Mouse (Mus musculus) heart, adult 8-10 months (tissue): ENCODE results near the gene Rtp2. TPM values are rescaled to one million over a fixed set of nuclear protein-coding genes. Genes with fewer than 3 reads are reported as not detected.

Source experiments
- DNase-seq: peaks from one replicate; pipeline ENCODE4 v3.0.0; 2022; ENCODE audit warnings: low spot score
- total RNA-seq, 4 experiments: library from RNA; stranded (reverse); gene quantifications; 2 replicates each; pipeline ENCODE4 v1.2.4; 2022

Gene Rtp2
- not detected for total RNA-seq

DNA sequence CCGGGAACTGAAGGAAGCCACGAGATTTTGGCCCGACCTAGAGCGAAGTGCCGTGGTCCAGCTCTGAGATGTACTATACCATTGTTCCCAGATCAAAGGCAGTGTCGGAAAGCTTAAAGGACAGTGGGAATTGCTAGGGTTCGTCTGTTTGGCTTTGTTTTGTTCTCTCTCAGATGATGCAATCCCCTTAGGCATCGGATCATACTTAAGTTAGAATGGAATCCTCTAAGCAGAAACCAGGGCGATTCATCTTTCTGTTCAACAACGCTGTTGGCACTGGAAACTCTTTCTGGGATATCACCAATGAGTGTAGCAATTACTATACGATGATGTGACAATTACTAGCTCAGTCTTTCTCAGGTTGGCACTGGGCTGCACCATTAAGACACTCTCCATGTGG, at the start of gene Rtp2:
Rtp2 (minus strand) TSS at position 101 of the 400 bp plus-strand sequence.
- no peak for DNase-seq

DNA sequence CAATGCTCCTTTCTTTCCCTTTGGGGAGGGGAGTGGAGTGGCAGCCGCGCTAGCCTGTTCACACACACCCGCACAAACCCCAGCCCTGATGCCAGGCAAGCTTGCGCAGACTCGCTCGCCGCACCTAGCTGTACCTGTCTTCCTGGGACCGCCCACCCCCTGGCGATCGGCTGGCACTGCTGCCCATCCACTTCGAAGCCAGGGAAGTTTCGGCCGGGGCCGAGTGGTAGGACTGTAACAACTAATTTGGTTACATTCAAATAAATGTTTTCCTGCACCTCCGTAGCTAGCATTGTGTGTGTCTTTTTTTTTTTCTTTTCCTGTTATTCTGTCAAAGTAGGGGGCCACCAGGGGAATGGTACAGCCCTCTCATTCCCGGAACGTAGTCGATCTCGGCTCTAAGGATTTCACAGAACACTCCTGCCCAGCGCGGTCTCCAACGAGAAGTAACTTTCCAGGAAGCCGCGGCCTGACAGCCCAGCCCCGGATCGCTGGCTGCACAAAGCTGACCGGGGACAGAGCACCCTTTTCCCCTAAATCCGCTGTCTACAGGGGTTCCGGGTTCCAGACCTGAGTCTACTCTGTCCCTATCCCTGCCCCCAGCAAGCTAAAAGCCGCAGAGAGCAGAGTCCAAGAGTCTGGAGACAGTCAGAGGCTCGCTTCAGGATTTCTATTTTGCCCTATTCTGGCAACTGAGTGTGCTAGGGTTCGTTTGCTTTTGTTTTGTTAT, 49.0 kb upstream of the Rtp2 start:
- peak; percentile 26 for DNase-seq

DNA sequence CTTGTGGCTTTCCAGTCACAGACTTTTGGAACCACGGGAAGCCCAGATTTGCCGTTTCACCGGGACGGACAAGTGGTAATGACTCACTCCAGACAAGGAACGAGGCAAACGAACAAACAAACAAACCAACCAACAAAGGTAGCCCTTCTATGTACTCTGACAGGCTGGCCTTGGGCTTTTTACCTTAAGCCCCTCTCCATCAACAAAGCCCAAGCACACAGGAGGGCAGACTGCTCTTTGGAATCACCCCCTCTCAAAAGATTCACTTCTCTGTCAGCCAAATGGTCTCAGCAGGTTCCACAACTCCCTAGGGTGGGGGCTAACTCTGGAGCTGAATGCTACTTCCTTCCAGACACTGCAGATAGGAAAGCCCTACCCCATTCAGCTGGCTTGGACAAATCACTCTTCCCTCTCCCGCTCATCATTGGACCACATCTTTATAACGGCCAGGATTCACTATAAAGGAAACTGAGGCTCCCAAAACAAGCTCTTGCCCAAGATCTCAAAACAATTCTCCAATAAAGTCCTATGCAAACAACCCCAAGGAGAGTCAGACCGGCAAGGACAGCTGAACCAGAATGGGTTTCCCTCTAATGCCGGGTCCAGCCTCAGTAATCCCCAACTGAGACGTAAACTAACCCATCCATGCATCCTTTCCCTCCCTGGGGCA, 48.1 kb upstream of the Rtp2 start:
- DNase-seq: peak; percentile 33

DNA sequence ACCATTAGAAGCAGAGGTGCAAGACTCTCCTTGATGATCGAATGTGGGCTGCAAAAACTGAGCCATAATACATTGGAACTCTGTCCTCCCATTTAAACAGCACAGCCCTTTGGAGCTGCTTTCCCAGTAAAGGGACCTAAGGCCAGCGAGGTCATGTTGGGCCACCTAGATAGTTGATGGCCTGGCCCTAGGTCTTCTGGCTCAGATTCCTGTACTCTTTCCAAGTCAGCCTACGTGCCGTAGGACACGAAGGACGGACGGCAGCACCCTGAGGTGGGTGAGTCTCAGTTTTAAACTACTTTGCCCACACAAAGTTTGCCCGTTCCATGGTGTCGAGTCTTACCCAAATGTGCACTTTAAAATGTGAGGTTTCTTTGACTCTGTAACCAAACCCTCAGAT, 47.3 kb upstream of the Rtp2 start:
- peak; percentile 70 for DNase-seq

DNA sequence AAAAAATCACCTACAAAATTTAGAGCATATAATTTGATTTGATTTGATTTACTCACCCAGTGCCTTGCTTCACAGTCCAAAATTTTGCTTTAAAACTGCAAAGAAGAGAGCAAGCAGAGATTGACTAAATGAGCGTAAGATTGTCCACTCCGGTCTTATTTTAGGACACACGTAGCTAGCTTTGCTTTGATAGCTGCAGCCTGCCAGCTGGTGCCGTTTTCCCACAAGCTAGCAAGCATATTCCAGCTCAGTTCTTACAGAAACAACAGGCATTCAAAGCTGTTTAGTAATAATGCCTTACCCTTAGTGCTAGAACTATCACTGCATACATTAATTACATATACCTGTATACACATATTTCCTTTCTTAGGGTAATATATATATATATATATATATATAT, 46.3 kb upstream of the Rtp2 start:
- no peak for DNase-seq

DNA sequence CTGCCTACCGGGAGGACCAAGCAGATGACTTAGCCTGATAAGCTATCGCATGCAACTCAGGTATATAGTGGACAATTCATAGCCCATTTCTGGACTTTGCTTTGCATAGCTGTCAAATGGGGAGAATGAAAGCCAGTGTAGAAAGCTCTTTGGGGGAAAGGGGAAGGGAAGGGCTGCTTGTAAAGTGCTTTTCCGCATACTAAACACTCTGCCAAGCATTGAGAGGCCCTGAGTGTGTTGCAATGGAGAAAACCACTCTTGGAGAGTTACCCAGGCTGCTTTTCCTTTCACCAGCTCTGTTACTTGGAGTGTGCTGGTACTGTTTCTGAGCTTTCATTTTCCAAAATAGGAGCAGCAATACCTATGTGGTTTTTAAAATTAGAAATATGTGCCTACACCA, 45.5 kb upstream of the Rtp2 start:
- no peak for DNase-seq

DNA sequence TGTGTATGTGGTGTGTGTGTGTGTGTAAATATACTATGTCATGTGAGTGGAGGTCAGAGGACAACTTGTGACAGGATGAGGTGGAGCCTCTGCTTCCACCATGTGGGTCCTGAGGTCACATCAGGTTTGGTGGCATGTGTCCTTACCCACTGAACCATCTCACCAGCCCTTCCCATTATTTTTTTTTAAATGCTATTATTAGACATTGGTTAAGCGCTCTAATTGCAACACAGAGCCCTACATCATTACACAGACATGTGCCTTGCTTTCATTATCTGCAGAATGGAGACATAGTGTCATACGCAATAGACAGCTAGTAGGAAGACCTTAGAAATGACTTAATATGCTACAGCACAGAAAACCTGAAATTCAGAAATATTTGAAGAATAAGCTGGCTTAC, 44.0 kb upstream of the Rtp2 start:
- DNase-seq: no peak

DNA sequence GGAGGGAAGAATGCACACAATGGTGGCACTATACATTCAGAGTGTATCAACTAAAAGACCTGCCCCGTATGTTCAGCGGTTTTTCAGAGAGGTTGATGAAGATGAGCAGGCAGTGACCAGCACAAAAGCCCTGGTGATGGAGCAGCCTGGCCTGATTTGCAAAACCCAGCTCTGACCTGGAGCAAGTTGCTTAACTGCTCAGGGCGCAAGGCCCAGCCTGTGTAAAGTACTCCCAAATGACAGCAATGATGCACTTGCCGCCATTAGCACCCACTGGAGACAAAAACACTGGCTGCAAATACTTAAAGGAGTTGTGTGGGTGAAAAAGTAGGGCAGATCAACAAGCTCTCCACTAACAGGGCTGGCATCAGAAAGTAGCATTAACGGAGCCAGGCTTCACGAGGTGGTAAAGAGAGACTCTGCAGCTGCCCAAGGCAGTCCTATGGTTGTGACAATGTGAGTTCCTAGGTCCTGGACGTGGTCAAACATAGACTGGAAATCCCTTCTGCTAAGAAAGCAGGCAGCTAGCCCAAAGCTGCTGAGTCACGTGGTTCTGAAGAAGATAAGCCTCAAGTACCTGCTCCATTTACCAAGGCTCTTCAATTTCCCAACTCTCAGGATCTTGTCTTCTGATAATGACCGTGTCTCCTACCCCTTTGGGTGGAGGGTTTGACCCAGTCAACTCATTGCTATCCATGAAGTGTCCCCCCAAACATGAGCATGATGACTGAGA, 41.6 kb upstream of the Rtp2 start:
- DNase-seq: no peak

DNA sequence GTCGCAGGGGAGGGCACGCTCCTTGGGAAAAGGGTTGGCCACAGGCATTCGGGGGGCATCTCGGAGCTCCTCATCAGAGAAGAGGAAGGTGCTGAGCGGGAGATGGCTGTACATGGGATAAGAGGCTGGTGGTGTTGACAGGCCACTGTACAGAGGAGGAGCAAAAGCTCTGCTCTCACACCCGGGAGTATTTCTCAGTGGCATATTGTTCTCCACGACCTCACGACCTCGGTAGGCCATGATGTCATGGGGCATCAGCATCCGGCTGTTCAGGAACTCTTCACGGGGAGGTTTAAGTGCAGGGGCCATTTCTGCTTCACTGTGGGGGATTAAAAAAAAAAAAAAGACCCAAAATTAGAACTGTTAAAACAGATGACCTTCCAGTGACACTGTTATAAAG, 40.7 kb upstream of the Rtp2 start:
- DNase-seq: no peak

DNA sequence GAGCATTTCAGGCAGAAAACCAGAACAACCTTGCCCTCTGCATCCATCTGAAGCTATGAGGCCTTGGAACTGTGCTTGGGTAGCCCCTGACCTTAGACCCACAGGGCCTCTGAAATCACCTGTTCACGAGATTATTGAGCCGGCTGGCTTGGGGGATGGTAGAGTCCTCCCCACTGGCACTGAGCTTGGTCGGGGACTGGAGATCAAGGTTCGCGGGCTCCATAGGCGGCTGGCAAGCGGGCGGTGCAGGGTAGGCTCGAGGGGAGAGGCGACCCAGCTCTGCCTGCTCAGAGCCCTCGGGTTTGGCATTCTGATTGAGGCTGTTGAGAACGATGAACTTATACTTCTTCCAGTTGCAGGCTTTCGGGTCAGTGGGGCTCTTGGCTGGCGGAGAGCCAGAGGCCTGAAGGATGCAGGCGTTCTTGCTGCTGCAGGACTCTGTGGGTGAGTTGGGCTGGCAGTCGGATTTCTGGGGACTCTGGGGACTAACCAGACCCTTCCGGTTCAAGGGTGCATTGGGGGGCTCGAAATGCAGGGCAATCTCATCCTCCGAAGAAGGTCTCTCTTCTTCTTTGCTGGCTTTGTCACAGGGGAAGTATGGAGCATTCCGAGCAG, 40.0 kb upstream of the Rtp2 start:
- DNase-seq: no peak

DNA sequence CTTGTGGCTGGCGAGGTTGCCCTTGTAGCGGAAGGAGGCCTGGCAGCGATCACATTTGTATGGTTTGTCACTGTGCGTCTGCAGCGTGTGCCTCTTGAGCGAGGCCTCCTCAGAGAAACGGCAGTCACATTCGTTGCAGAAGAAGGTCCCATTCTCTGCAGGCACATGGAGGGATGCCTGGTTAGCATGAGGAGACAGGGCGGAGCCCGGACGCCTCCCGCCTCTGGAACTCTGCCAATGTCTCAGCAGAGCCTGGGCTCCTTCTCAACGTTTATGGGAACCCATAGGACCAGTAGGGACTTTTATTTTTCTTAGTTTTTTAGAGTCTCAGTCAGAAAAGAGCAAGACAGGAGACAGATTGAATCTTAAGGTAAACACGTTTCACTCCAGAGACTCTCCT, 37.7 kb upstream of the Rtp2 start:
- DNase-seq: no peak

DNA sequence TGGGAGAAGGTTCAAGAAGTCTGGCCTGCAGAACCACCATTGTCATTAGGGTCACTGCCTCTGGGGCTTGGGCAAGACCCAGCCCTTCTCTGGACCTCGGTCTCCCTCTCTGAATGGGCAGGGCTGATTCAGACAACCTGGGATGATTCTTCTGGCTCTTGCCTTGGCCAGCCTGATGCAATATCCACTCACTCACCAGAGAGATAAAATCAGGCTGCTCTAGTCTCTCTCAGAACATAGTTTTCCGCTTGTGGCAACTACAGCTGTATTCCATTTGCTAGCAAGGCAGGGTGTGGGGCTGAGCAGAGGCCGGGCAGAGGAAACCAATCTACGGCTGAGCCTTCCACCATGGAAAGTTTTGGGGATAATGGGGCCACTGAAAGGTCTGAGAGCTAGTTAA, 36.7 kb upstream of the Rtp2 start:
- no peak for DNase-seq

DNA sequence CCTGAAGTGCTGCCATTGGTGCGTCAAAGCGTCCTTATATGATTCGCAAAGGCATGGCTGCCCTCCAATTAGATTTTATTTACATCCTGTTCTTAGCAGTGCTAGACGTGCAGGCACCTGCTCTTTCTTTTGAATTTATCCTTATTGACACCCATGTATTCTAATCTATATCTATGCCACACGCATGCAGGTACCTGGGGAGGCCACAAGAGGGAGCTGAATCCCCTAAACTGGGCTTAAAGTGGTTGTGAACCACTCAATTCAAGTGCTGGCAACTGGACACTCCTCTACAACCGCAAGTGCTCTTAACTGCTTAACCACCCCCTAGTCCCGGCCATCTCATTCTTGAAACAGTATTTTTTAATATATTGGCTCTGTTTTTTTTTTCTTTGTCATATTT, 35.1 kb upstream of the Rtp2 start:
- no peak for DNase-seq

DNA sequence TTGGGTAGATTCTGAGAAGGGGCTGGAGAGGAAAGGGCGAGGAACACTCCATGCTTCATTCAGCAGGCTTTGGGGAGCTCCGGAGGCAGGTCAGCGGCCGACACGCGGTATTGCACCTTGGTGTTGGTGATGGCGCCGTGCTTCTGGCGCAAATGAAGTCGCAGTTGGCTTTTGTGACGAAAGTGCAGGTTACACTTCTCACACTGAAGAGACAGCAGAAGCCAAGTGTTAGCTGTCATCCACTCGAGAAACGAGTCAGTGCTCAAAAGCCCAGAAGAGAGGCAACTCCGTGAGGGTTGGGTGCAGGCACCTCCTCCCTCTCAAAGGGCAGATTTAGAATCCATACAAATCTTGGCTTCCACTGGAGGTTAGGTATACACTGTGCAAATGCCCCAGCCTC, 33.9 kb upstream of the Rtp2 start:
- no peak for DNase-seq

DNA sequence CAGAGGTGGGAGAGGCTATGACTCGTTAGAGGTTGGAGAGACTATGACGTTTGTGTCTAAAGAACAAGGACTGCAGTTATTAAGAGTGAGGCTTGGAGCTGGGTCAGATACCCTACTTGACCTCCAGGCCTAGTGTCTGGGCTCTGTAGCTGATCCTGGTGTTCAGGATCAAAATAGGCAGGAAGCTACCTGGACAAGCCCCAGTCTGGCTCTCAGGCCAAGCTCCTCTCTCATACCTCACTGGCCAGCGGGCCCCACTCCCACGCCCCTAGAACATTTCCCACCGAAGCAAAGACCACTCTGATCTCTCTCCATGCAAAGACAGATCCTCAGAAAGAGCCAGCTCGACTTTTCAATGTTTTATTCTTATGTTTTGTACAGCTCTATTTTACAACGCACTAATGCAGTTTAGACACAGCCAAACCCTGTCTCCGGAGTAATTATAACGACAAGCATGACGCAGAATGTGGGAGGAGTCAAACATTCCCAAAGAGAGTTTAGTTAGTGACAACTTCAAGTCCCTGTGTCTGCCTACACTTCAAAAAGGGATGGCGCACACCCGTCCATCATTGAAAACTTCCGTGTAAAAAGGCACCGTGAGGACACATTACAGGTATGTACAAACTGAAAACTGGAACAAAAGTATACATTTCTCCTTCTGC, 32.6 kb upstream of the Rtp2 start:
- DNase-seq: no peak

DNA sequence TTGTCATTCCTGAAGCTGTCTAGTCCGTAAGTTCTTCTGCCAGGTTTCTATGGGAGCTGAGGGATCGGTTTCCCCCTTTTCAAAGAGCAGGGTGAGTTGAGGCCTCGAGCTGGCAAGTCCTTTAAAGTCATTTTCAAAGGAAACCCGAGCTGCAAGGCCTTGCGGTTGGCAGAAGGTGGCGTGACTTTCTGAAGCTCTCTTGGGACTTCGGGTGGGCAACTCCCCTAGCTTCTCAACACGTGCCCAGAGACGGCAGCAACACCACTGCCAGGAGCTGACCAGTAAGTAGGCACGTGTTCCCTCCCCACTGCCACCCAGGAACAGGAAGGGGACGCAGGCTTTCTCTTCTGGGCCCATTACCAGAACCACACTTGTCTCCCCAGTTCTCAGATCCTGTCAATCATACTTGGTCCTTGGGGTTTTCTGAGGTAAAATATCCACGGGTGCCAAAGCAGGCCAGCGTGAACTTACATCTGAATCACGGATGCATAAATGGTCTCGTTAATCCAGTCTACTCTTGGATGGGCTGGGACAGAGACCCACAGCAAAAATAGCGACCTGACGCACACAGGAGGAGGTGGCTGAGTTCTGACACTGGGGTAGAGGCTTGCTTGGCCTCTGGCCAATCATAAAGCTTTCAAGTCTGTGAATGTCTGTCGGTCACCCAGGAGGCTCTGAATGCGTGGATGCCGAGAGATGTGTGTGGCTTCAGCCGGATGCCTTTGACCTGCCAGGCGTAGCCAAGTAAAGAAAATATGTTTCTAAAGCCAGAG, 31.9 kb upstream of the Rtp2 start:
- DNase-seq: no peak

DNA sequence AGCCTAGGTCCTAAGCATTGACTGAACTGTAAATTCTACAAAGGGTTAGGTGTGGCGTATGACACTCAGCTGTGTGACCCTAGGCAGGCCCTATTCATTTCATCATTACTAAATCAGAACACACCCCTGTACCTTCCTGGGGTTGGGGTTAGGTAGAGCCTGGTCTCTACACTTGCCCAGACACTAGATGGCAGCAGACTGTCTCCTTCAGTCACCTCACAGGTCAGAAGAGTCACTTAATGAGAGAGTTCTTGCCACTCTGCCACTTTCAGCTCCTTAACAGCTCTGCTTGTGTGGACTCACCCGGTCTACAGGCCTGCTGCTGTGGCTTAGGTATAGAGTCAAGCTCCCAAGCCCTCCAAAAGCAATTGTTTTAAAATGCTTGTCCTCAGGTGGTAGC, 30.2 kb upstream of the Rtp2 start:
- DNase-seq: peak; percentile 36

DNA sequence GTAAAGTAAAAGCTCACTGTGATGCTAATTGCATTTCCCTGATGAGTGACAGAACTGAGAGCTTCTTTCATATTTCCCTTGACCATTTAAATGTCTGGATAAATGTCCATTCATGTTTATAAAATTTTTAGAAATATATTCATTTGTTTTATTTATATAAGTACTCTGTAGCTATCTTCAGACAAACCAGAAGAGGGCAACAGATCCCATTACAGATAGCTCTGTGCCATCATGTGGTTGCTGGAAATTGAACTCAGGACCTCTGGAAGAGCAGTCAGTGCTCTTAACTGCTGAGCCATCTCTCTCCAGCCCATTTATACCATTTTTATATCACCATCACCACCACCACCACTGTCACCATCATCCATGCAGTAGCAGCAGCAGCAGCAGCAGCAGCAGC, 26.7 kb upstream of the Rtp2 start:
- DNase-seq: no peak

DNA sequence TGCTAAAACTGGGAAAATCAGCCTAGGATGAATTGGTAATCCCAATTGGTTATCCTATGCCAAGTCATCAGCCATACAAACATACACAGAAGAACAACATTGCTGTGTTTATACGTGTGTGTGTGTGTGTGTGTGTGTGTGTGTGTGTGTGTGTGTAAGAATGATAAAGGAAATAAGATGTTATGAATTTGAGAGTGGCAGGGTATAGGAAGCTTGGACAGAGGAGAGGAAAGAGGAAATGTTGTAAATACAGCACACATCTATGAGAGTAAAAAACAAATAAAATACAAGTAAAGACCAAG, 21.7 kb upstream of the Rtp2 start:
- no peak for DNase-seq

DNA sequence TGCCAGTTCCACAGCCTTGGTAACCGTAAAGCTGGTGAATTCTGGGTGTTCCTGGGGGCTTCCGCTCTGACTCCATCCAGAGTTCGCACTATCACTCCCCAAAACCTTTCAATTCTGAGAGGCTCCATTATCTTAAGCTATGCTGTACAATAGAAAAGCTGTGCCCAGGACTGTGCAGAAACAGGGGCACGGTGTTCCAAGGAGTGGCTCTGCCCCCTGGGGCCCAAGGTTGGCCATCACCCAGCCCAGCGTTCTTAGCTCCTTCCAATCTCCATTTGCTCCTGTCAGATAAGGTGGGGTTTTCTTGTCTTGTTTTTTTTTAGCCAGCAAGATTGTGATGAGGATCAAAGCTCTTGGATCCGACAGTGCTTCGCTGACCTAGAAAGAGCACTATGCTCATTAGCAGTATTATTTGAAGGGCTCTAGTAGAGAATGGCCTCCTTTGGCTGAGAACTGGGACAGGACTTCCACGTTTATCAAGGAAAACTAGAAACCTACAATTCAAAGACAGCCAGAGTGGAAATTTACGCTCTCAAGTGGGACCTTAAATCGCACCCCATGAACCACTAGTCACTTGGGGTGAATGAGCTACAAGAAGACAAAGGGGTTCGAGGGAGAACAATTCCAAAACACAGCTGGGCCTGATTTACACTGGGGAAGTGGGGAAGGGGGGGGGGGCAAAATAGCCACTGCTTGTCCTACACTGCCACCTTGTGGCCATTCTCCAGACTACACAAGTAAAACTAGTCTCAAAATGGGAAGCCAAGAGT, 21.2 kb upstream of the Rtp2 start:
- DNase-seq: peak; percentile 68
